Mouse (Mus musculus): ENCODE results near the gene Specc1. TPM values are rescaled to one million over a fixed set of nuclear protein-coding genes. Genes with fewer than 3 reads are reported as not detected.
A peak's percentile ranks its signal among the peaks of the same experiment; 100 is the strongest.
"Not testable (repeated sequence)": the region's sequence is repeated elsewhere in the genome, so short reads cannot be mapped to it uniquely, and the experiment has no call there.

Gene Specc1
- total RNA-seq (2022) = 10 to 100 TPM; 65.3 to 75.0 (median 70.4) TPM

GRCm38 (mm10) chr11:61956572-61957295 is at the start of gene Specc1:
TSS of gene Specc1 (plus strand) at chr11:61956763.
- peak; percentile 83 to 97 for DNase-seq (ENCODE audit: low spot score in 2 of 2)

GRCm38 (mm10) chr11:61908315-61908714 is 48.2 kb upstream of the Specc1 start:
- no peak for DNase-seq (ENCODE audit: low spot score in 2 of 2)

- no peak for DNase-seq (ENCODE audit: low spot score in 2 of 2)
These were observed 36.9 kb upstream of the Specc1 start for GRCm38 (mm10) chr11:61919702-61920101.

- DNase-seq (ENCODE audit: low spot score in 2 of 2) = no peak
These were observed 33.3 kb upstream of the Specc1 start for GRCm38 (mm10) chr11:61923309-61923708.

- peak in 1 of 2 experiments; percentile 12 for DNase-seq (ENCODE audit: low spot score in 2 of 2)
These were observed 27.1 kb upstream of the Specc1 start for GRCm38 (mm10) chr11:61929323-61930097.

- peak; percentile 88 to 96 for DNase-seq (ENCODE audit: low spot score in 2 of 2)
These were observed 26.5 kb upstream of the Specc1 start, which contains the start of gene Akap10 for GRCm38 (mm10) chr11:61930098-61930517. TSS of gene Akap10 (minus strand) at chr11:61930252.

GRCm38 (mm10) chr11:61930640-61931586 is 25.6 kb upstream of the Specc1 start:
- DNase-seq (ENCODE audit: low spot score in 2 of 2) = no peak

- DNase-seq (ENCODE audit: low spot score in 2 of 2) = no peak
These were observed 18.8 kb upstream of the Specc1 start for GRCm38 (mm10) chr11:61937761-61938160.

- no peak for DNase-seq (ENCODE audit: low spot score in 2 of 2)
These were observed 13.7 kb upstream of the Specc1 start for GRCm38 (mm10) chr11:61942903-61943302.

- DNase-seq (ENCODE audit: low spot score in 2 of 2) = no peak
These were observed 12.1 kb upstream of the Specc1 start for GRCm38 (mm10) chr11:61944417-61944816.

- no peak for DNase-seq (ENCODE audit: low spot score in 2 of 2)
These were observed 10.0 kb upstream of the Specc1 start for GRCm38 (mm10) chr11:61946608-61947007.

GRCm38 (mm10) chr11:61949315-61949714 is 7.2 kb upstream of the Specc1 start:
- no peak for DNase-seq (ENCODE audit: low spot score in 2 of 2)

- DNase-seq (ENCODE audit: low spot score in 2 of 2) = peak; percentile 52 to 84
These were observed 5.9 kb upstream of the Specc1 start for GRCm38 (mm10) chr11:61950632-61951031.

- DNase-seq (ENCODE audit: low spot score in 2 of 2) = no peak
These were observed 1.4 kb upstream of the Specc1 start for GRCm38 (mm10) chr11:61955136-61955535.

GRCm38 (mm10) chr11:61955951-61956350 is 612 bp upstream of the Specc1 start:
- no peak for DNase-seq (ENCODE audit: low spot score in 2 of 2)

GRCm38 (mm10) chr11:61957296-61957813 is 792 bp downstream of the Specc1 start:
- no peak for DNase-seq (ENCODE audit: low spot score in 2 of 2)

GRCm38 (mm10) chr11:61958706-61959105 is 2.1 kb downstream of the Specc1 start:
- DNase-seq (ENCODE audit: low spot score in 2 of 2) = not testable (repeated sequence)

GRCm38 (mm10) chr11:61960096-61960495 is 3.5 kb downstream of the Specc1 start:
- no peak for DNase-seq (ENCODE audit: low spot score in 2 of 2)

GRCm38 (mm10) chr11:61962684-61963083 is 6.1 kb downstream of the Specc1 start:
- DNase-seq (ENCODE audit: low spot score in 2 of 2) = no peak

GRCm38 (mm10) chr11:61963193-61963592 is 6.6 kb downstream of the Specc1 start:
- DNase-seq (ENCODE audit: low spot score in 2 of 2) = no peak

- DNase-seq (ENCODE audit: low spot score in 2 of 2) = no peak
These were observed 8.0 kb downstream of the Specc1 start for GRCm38 (mm10) chr11:61964611-61965010.
